Mouse (Mus musculus) small intestine, adult 2 months (tissue): ENCODE data around the gene Gucy2g. TPM values are rescaled to one million over a fixed set of nuclear protein-coding genes. Genes with fewer than 3 reads are reported as not detected.
"Not testable (repeated sequence)": the region's sequence is repeated elsewhere in the genome, so short reads cannot be mapped to it uniquely, and the experiment has no call there.

ENCODE experiments used
- H3K27ac ChIP-seq: fragments of 200-500 bp; 2 replicates; pipeline ENCODE4 v1.5.1; 2012; ENCODE audit warnings: low read depth, low read length, control low read depth, inconsistent platforms; ENCODE audit not compliant: insufficient read depth
- H3K27me3 ChIP-seq: fragments of 200-500 bp; 2 replicates; pipeline ENCODE4 v1.6.1; 2012; ENCODE audit warnings: mild to moderate bottlenecking, moderate library complexity, low read length, inconsistent platforms; ENCODE audit not compliant: control insufficient read depth, insufficient read depth
- H3K36me3 ChIP-seq: fragments of 200-500 bp; 2 replicates; pipeline ENCODE4 v1.6.1; 2012; ENCODE audit warnings: mild to moderate bottlenecking, low read length, control low read depth, inconsistent platforms; ENCODE audit not compliant: control insufficient read depth, insufficient read depth
- H3K4me1 ChIP-seq: fragments of 200-500 bp; 2 replicates; pipeline ENCODE4 v1.6.1; 2012; ENCODE audit warnings: low read length, inconsistent platforms, mixed read lengths; ENCODE audit not compliant: control insufficient read depth, insufficient read depth, insufficient read length
- H3K4me3 ChIP-seq: fragments of 200-500 bp; 2 replicates; pipeline ENCODE4 v1.5.1; 2012; ENCODE audit warnings: low read depth, mild to moderate bottlenecking, control low read depth, inconsistent platforms, low read length, moderate library complexity
- CTCF ChIP-seq: fragments of 200-500 bp; IDR thresholded peaks from 2 replicates; pipeline ENCODE4 v1.5.1; 2012; ENCODE audit warnings: low read depth, mild to moderate bottlenecking, control low read depth, inconsistent platforms, low read length, moderate library complexity, mixed read lengths; ENCODE audit not compliant: insufficient replicate concordance, insufficient read length; ENCODE audit errors: extremely low read depth
- POLR2A ChIP-seq: fragments of 200-500 bp; IDR thresholded peaks from 2 replicates; pipeline ENCODE4 v1.6.1; 2012; ENCODE audit warnings: low read depth, mild to moderate bottlenecking, control low read depth, inconsistent platforms, low read length, moderate library complexity
- WGBS: fragments of 180-500 bp; shearing (Covaris S2); methylation state at CpG from one replicate; pipeline ENCODE4 v1.1.7; 2018; 5-methylcytosine and 5-hydroxymethylcytosine counted together
- polyA plus RNA-seq: library from polyadenylated mRNA; depleted of rRNA; stranded (reverse); fragments of >200 nt; gene quantifications from 2 replicates; pipeline ENCODE4 v1.2.3, GENCODE M21; 2012

The Gucy2g gene
- polyA plus RNA-seq, 1 experiment = 0.03 TPM

DNA sequence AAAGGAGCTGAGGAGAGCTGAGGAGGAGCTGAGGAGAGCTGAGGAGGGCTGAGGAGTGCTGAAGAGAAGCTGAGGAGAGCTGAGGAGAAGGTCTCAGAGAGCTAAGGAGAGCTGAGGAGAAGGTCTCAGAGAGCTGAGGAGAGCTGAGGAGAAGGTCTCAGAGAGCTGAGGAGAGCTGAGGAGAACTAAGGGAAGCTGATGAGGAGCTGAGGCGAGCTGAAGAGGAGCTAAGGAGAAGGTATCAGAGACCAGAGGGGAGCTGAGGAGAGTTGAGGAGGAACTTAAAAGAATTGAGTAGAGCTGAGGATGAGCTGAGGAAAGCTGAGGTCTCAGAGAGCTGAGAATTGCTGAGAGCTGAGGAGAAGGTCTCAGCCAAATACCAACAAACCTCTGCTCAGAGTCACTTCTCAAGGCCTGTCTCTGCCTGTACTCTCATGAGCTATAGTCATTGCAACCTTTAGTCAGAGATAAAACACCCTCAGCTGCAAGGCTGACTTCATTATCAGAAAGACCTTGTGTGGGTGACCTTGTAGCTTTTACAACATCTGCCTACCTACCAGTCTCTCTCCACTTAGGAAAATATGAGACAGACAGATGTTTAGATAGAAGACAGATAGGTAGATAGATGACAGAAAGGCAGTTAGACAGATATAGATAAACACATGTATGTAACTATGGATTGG lies 75.7 kb downstream of the Gucy2g start:
- WGBS = 70% methylated on average over 1 of the region's 1 CpGs
- Histone ChIP-seq H3K4me1 (peaks cover 7% of the 10 kb centered on the region; the same call in 1 of the 2 replicates), H3K27me3 (no peaks in the 10 kb centered on the region), H3K4me3 (no peak overlapping the region), H3K36me3 (no peaks in the 10 kb centered on the region), H3K27ac (peak overlapping the region; percentile 50)
- TF ChIP-seq POLR2A (no peak), CTCF (no peak)

DNA sequence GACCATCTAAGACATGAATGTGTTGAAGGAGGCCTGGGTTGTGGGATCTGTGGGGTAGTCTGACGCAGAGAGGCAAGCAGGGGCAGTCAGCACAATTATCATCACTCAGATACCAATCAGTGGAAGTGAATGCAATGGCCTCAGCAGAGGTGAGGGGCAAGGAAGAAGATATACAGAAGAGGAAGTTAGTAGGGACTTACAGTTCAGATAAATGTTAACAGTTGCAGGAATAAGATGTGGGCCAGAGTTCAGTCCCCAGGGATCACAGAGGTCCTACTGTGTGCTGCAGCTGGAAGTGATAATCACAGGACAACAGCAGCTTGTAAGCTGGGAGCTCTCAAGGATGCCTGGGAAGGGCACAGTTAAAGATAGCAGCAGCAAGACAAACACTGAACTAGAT lies 76.9 kb downstream of the Gucy2g start:
- H3K27ac ChIP-seq = no peak overlapping the region
- TF ChIP-seq POLR2A (no peak), CTCF (no peak)

DNA sequence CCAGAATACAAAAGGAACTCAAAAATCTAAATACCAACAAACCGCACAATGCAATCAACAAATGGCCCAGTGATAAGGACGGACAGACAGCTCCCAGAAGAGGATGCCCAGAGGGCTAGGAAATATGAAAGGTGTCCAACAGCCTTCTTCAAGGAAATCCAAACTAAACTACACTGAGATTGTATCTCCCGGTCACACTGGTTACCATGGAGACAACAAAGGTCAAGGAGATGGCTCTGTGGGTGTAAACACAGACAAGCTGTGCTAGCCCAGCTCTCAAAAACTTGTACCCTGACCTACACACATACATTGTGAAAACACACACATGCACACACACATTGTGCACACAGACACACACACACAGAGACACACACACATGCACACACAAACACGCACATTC lies 78.8 kb downstream of the Gucy2g start:
- H3K4me1 ChIP-seq = peaks cover 7% of the 10 kb centered on the region; the same call in 1 of the 2 replicates
- TF ChIP-seq CTCF (no peak), POLR2A (no peak)
- no peak overlapping the region for H3K27ac ChIP-seq
- no peaks in the 10 kb centered on the region for H3K27me3 ChIP-seq
- 69% methylated on average over 4 of the region's 4 CpGs for WGBS
- no peaks in the 10 kb centered on the region for H3K36me3 ChIP-seq
- no peak overlapping the region for H3K4me3 ChIP-seq

More for the DNA sequence above, 76.9 kb downstream of the Gucy2g start:
- Histone ChIP-seq H3K4me1 (peaks cover 7% of the 10 kb centered on the region; the same call in 1 of the 2 replicates), H3K4me3 (no peak overlapping the region), H3K27me3 (no peaks in the 10 kb centered on the region), H3K36me3 (no peaks in the 10 kb centered on the region)
- 90% methylated on average over 1 of the region's 1 CpGs for WGBS

DNA sequence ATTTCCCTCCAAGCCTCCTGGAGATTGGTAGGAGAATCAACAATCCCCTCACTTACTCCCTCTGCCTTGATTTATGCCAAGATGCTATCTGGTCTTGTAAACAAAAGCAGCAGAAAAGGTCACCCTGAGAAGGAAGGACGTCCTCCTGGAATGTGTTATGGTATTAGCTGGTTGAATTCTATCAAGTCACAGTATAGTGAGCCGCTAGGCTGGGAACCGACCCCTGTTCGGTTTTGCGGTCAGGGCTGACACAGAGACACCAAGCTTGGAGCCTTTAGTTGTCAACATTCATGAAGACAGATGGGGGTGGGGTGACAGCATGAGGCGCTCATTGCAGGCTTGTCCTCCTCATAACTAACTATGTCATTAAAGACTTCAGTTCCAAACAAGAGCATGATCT lies 81.2 kb downstream of the Gucy2g start:
- 76% methylated on average over 6 of the region's 6 CpGs for WGBS
- Histone ChIP-seq H3K27me3 (no peaks in the 10 kb centered on the region), H3K36me3 (no peaks in the 10 kb centered on the region), H3K4me3 (no peak overlapping the region), H3K4me1 (no peaks in the 10 kb centered on the region; the same call in 1 of the 2 replicates), H3K27ac (no peak overlapping the region)
- TF ChIP-seq CTCF = no peak

DNA sequence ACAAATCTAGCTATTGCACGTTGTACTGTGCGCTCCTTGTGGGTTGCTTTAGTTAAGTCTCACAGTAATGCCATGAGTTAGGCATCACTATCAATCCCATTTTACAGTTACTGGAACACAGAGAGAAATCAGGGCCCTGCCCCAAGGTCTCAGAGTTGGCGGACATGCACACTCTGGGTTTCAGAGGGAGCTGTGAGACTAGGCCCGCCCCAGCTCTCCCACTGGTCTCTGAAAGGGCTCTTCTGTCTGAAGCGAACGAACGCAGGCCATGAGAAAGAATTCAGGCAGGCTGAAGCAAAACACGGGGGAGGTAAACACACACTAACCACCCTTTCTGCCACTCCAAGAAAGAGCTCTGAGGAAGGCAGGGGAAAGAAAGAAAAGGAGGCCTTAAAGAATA lies 82.4 kb downstream of the Gucy2g start:
- Histone ChIP-seq H3K4me1 (no peaks in the 10 kb centered on the region; the same call in 1 of the 2 replicates), H3K36me3 (no peaks in the 10 kb centered on the region), H3K4me3 (no peak overlapping the region), H3K27ac (no peak overlapping the region), H3K27me3 (no peaks in the 10 kb centered on the region)
- no peak for TF ChIP-seq CTCF
- WGBS = 85% methylated on average over 8 of the region's 8 CpGs

DNA sequence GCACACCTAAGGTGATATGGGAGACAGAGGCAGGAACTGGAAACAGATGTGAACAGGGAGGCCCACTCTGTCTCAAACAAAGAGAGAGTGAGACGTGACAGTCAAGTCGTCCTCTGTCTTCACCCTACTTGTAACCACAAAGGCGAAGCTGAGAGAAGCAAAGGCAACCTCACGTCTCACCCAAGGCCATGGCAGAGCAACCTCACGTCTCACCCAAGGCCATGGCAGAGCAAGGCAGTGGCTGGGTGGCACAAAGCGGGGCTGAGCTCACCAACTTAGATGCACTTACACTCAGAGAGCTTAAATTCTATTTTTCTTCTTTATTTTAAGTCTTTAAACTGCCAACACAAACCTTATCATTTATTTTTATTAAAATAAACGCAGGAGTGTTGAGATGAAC lies 84.0 kb downstream of the Gucy2g start:
- Histone ChIP-seq H3K36me3 (no peaks in the 10 kb centered on the region), H3K27ac (no peak overlapping the region), H3K4me1 (no peaks in the 10 kb centered on the region), H3K27me3 (no peaks in the 10 kb centered on the region), H3K4me3 (no peak overlapping the region)
- TF ChIP-seq POLR2A (no peak), CTCF (no peak)
- 88% methylated on average over 7 of the region's 7 CpGs for WGBS

DNA sequence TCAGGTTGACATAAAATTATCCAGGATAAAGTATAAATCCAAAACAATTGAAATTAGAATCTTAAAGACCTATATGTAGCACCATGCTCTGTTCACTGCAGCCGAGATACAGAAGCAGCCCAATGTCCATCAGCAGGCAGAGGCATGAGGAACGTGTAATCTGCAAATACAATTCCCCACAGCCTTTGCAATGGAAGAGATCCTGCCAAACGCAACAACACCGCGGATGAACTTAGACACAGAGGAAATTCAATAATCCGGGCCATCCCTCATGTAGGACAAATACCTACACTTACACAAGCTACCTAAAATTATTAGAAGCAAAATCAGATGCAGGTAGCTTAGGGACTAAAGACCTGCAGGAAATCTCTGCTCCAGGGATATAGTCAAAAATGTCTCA lies 88.1 kb downstream of the Gucy2g start:
- Histone ChIP-seq H3K27me3 (no peaks in the 10 kb centered on the region), H3K4me3 (no peak overlapping the region), H3K27ac (no peak overlapping the region), H3K4me1 (peaks cover 7% of the 10 kb centered on the region; the same call in 1 of the 2 replicates), H3K36me3 (no peaks in the 10 kb centered on the region)
- 80% methylated on average over 6 of the region's 6 CpGs for WGBS
- no peak for TF ChIP-seq POLR2A
- TF ChIP-seq CTCF = no peak

DNA sequence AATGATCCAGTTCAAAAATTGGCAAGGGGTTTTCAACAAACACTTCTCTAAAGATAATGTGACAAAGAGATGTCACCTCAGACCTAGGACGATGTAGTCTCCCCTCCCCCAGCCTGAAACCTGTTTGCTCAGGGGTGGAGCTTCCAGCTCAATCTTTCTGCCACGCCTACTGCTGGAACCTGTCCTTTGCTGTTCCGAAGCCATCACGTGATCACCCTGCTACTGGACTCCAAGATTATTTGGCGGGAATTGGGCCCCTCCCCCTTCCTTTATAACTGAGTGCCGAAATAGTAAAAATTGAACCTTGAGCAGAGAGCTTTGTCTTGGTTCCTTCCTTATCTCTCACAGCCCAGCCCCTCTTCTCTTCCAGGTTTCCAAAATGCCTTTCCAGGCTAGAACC lies 88.8 kb downstream of the Gucy2g start:
- H3K4me3 ChIP-seq, H3K27me3 ChIP-seq, H3K27ac ChIP-seq, H3K4me1 ChIP-seq, H3K36me3 ChIP-seq: not testable (repeated sequence)
- WGBS = 20% methylated on average over 6 of the region's 6 CpGs
